Mouse (Mus musculus): ENCODE results near the gene Gapdhs. TPM values are rescaled to one million over a fixed set of nuclear protein-coding genes. Genes with fewer than 3 reads are reported as not detected.

Gene Gapdhs
- polyA plus RNA-seq, 1 experiment from 2014 or later, result 0.30 TPM

DNA sequence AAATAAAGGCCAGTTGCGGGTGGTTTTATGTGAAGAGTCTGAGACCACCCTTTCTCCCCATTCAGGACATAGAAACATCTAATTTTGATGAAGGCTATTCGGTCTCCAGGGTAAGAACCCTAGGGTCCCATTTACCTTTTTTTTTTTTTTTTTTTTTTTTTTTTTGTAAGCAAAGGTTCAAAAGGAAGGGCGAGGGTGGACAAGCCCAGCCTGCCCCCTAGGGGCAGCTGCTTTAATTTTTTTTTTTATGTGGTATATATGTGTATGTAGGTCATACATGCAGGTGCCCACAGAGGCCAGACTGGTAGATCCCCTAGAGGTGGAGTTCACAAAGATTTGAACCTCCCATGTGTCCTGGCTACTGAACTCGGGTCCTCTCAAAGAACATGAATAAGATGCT lies 22.9 kb upstream of the Gapdhs start:
- no peaks in the 10 kb centered on the region for H3K4me1 ChIP-seq (replicated peaks; ENCODE audit: control insufficient read depth, insufficient read depth)
- no peak for ATAC-seq (ENCODE audit: low FRiP score, low TSS enrichment)
- no peaks in the 10 kb centered on the region for H3K36me3 ChIP-seq (ENCODE audit: control insufficient read depth, insufficient read depth, low read length)
- H3K27ac ChIP-seq (replicated peaks), result no peak overlapping the region
- no peak overlapping the region for H3K4me3 ChIP-seq (ENCODE audit: low read depth, low read length)
- H3K27me3 ChIP-seq (ENCODE audit: control insufficient read depth, insufficient read depth, low read length), result no peaks in the 10 kb centered on the region
- TF ChIP-seq EP300 (optimal IDR thresholded peaks at IDR 0.05) (no peak), CTCF (IDR thresholded peaks at IDR 0.05; ENCODE audit: low read depth) (peak; percentile 23)
- H3K9me3 ChIP-seq (ENCODE audit: control insufficient read depth, low read length), result no peaks in the 10 kb centered on the region
- no peak for DNase-seq (ENCODE audit: low spot score)
- H3K9ac ChIP-seq (ENCODE audit: low read length), result no peak overlapping the region
- no peak overlapping the region for H3K4me2 ChIP-seq (replicated peaks; ENCODE audit: low read depth)
- 86% methylated on average over 4 of the region's 4 CpGs for WGBS

DNA sequence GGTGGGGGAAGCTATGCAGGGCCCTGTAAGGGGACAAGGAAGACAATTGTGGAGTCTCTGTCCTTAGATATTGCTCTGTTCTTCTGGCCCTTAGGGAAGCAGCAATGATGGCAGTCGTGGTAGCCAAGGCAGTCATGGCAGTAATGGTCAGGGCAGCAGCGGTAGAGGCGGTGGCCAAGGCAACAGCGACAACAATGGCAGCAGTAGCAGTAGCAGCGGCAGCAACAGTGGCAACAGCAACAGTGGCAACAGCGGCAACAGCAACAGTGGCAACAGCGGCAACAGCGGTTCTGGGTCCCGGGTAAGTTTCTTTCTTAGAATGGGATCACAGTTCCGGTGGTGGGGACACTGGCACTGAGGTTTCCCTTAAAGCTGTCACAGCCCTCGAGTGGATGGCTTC lies 21.7 kb upstream of the Gapdhs start:
- no peaks in the 10 kb centered on the region for H3K27me3 ChIP-seq (ENCODE audit: control insufficient read depth, insufficient read depth, low read length)
- ATAC-seq (ENCODE audit: low FRiP score, low TSS enrichment) (no peak), DNase-seq (ENCODE audit: low spot score) (no peak)
- no peak overlapping the region for H3K27ac ChIP-seq (replicated peaks)
- TF ChIP-seq CTCF (IDR thresholded peaks at IDR 0.05; ENCODE audit: low read depth) (no peak), EP300 (optimal IDR thresholded peaks at IDR 0.05) (no peak)
- no peaks in the 10 kb centered on the region; the same call in 1 of the 2 replicates for H3K4me1 ChIP-seq (replicated peaks; ENCODE audit: control insufficient read depth, insufficient read depth)
- no peaks in the 10 kb centered on the region for H3K9me3 ChIP-seq (ENCODE audit: control insufficient read depth, low read length)
- 47% methylated on average over 11 of the region's 11 CpGs for WGBS
- H3K4me3 ChIP-seq (ENCODE audit: low read depth, low read length), result peak overlapping the region; percentile 2; the same call in 1 of the 2 replicates
- 0 out of 2 replicates have a peak overlapping the region, but pooled peaks have one; percentile 8 for H3K4me2 ChIP-seq (replicated peaks; ENCODE audit: low read depth)
- H3K9ac ChIP-seq (ENCODE audit: low read length), result no peak overlapping the region
- no peaks in the 10 kb centered on the region for H3K36me3 ChIP-seq (ENCODE audit: control insufficient read depth, insufficient read depth, low read length)

DNA sequence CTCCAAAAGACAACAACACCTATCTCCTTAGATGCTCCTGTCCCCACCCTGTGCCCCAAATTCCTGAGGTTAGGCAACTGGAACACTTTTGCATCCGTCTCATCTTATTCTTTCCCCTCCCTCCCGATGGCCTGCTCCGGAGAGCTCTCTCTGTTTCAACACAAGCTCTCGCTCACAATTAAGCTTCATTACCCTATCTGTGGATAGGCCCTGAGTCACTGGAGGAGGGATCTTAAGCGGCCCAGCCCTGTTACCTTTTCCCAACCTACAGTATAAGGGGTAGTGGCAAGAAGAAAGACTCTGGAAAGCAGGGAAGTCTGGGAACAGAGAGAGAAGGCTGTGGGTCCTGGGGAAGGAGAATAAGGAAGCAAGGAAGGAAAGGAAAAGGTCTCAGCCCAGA lies 20.0 kb upstream of the Gapdhs start, which contains the start of gene Dmkn:
TSS of gene Dmkn (plus strand) at position 301 of the 400 bp plus-strand sequence.
- peak within 1 kb of the TSS; percentile 56 for H3K27ac ChIP-seq (replicated peaks)

DNA sequence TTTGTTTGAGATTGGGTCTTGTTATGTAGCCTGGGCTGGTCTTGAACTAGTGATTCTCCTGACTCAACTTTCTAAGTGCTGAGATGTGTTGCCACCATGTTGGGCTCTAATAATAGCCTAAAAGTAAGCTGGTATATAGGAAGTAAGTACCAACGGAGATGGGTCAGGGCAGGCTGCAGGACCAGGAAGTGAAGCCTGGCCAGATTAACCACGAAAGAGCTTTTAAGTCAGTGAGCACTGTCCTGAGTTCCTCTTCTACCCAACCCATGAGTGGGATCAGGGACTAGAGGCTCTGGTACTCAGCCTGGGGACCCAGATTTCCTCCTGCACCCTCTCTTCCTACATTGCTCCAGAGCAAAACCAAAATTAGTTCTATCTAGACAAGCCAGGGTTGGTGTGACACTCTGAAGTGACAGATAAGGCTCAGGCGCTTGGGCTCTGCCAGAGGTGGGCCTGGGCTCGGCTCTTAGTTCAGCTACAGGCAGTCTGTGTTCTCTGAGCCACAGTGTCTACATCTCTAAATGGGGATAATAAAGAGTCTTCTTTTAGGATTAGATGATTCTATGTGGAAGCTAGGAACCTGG lies 18.4 kb upstream of the Gapdhs start:
- Histone ChIP-seq H3K9ac (ENCODE audit: low read length) (no peak overlapping the region), H3K4me1 (replicated peaks; ENCODE audit: control insufficient read depth, insufficient read depth) (no peaks in the 10 kb centered on the region; the same call in 1 of the 2 replicates), H3K27me3 (ENCODE audit: control insufficient read depth, insufficient read depth, low read length) (no peaks in the 10 kb centered on the region), H3K4me3 (ENCODE audit: low read depth, low read length) (no peak overlapping the region), H3K36me3 (ENCODE audit: control insufficient read depth, insufficient read depth, low read length) (no peaks in the 10 kb centered on the region), H3K4me2 (replicated peaks; ENCODE audit: low read depth) (no peak overlapping the region), H3K9me3 (ENCODE audit: control insufficient read depth, low read length) (no peaks in the 10 kb centered on the region), H3K27ac (replicated peaks) (no peak overlapping the region)
- ATAC-seq (ENCODE audit: low FRiP score, low TSS enrichment), result no peak
- WGBS, result 67% methylated on average over 4 of the region's 4 CpGs
- DNase-seq (ENCODE audit: low spot score), result no peak
- TF ChIP-seq EP300 (optimal IDR thresholded peaks at IDR 0.05) (no peak), CTCF (IDR thresholded peaks at IDR 0.05; ENCODE audit: low read depth) (no peak)

More for the DNA sequence above, 20.0 kb upstream of the Gapdhs start, which contains the start of gene Dmkn:
- no peak within 1 kb of the TSS for H3K4me3 ChIP-seq (ENCODE audit: low read depth, low read length)
- DNase-seq (ENCODE audit: low spot score) (peak; percentile 36), ATAC-seq (ENCODE audit: low FRiP score, low TSS enrichment) (peak; percentile 56; the same call in 1 of the 2 replicates)
- H3K27me3 ChIP-seq (ENCODE audit: control insufficient read depth, insufficient read depth, low read length), result no peaks in the 10 kb centered on the region
- H3K4me2 ChIP-seq (replicated peaks; ENCODE audit: low read depth), result no peak within 1 kb of the TSS
- 31% methylated on average over 5 of the region's 5 CpGs for WGBS
- H3K36me3 ChIP-seq (ENCODE audit: control insufficient read depth, insufficient read depth, low read length), result no peaks in the 10 kb centered on the region
- no peak within 1 kb of the TSS for H3K9ac ChIP-seq (ENCODE audit: low read length)
- H3K4me1 ChIP-seq (replicated peaks; ENCODE audit: control insufficient read depth, insufficient read depth), result no peaks in the 10 kb centered on the region; the same call in 1 of the 2 replicates
- H3K9me3 ChIP-seq (ENCODE audit: control insufficient read depth, low read length), result no peaks in the 10 kb centered on the region
- TF ChIP-seq CTCF (IDR thresholded peaks at IDR 0.05; ENCODE audit: low read depth), result no peak
- no peak for TF ChIP-seq EP300 (optimal IDR thresholded peaks at IDR 0.05)

DNA sequence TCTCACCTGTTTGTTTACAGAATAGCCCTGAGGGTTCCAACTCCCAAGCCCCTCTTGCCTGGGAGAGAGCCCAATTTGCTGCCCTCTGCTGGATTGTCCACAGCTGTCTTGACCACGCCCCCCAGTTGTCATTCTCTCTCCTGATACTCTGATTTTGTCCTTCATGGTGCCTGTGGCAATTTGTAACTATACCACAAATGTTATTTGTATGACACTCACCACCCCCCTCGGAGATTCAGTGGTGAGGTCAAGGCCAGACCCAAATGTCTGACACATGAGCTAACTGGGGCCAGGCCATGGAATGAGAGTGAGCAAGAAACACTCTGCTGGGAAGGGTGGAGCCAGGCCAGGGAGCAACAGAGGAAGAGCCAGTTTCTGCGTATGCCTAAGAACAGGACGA lies 15.4 kb upstream of the Gapdhs start:
- Histone ChIP-seq H3K9ac (ENCODE audit: low read length) (no peak overlapping the region), H3K4me2 (replicated peaks; ENCODE audit: low read depth) (no peak overlapping the region), H3K9me3 (ENCODE audit: control insufficient read depth, low read length) (no peaks in the 10 kb centered on the region), H3K27me3 (ENCODE audit: control insufficient read depth, insufficient read depth, low read length) (no peaks in the 10 kb centered on the region), H3K36me3 (ENCODE audit: control insufficient read depth, insufficient read depth, low read length) (no peaks in the 10 kb centered on the region), H3K27ac (replicated peaks) (peak overlapping the region; percentile 24; the same call in 1 of the 2 replicates), H3K4me3 (ENCODE audit: low read depth, low read length) (no peak overlapping the region), H3K4me1 (replicated peaks; ENCODE audit: control insufficient read depth, insufficient read depth) (no peaks in the 10 kb centered on the region; the same call in 1 of the 2 replicates)
- peak; percentile 62 for DNase-seq (ENCODE audit: low spot score)
- WGBS, result 15% methylated on average over 4 of the region's 4 CpGs
- TF ChIP-seq CTCF (IDR thresholded peaks at IDR 0.05; ENCODE audit: low read depth), result peak; percentile 65
- no peak for TF ChIP-seq EP300 (optimal IDR thresholded peaks at IDR 0.05)
- peak; percentile 48; the same call in 1 of the 2 replicates for ATAC-seq (ENCODE audit: low FRiP score, low TSS enrichment)

DNA sequence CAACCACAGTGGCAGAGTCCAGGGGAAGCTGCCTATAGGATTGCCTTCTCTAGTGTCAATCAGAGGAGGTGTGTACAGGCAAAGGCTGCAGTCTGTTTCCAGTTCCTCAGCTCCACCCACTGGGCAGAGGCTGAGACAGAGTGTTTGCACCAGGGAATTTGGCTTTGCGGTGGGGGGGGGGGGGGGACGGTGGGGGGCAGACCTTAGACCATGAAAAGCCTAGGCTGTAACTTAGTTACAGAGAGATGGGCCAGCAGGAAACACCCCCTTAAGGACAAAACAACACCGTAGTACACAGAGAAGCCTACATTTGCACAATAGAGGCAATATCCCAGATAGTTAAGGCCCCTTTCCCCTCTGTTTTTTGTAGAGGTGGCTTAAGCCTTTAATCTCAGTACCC lies 13.5 kb upstream of the Gapdhs start:
- Histone ChIP-seq H3K27me3 (ENCODE audit: control insufficient read depth, insufficient read depth, low read length) (no peaks in the 10 kb centered on the region), H3K4me2 (replicated peaks; ENCODE audit: low read depth) (no peak overlapping the region), H3K27ac (replicated peaks) (no peak overlapping the region), H3K4me3 (ENCODE audit: low read depth, low read length) (no peak overlapping the region), H3K36me3 (ENCODE audit: control insufficient read depth, insufficient read depth, low read length) (no peaks in the 10 kb centered on the region), H3K9me3 (ENCODE audit: control insufficient read depth, low read length) (no peaks in the 10 kb centered on the region), H3K4me1 (replicated peaks; ENCODE audit: control insufficient read depth, insufficient read depth) (no peaks in the 10 kb centered on the region; the same call in 1 of the 2 replicates), H3K9ac (ENCODE audit: low read length) (no peak overlapping the region)
- TF ChIP-seq EP300 (optimal IDR thresholded peaks at IDR 0.05) (no peak), CTCF (IDR thresholded peaks at IDR 0.05; ENCODE audit: low read depth) (no peak)
- DNase-seq (ENCODE audit: low spot score) (no peak), ATAC-seq (ENCODE audit: low FRiP score, low TSS enrichment) (no peak)
- 59% methylated on average over 3 of the region's 3 CpGs for WGBS

Data from stomach, postnatal 0 days (tissue).